Mouse (Mus musculus): ENCODE results near the gene Dph6. TPM values are rescaled to one million over a fixed set of nuclear protein-coding genes. Genes with fewer than 3 reads are reported as not detected.

The Dph6 gene
- polyA plus RNA-seq, 1 experiment from 2014 or later = 16.9 TPM

DNA sequence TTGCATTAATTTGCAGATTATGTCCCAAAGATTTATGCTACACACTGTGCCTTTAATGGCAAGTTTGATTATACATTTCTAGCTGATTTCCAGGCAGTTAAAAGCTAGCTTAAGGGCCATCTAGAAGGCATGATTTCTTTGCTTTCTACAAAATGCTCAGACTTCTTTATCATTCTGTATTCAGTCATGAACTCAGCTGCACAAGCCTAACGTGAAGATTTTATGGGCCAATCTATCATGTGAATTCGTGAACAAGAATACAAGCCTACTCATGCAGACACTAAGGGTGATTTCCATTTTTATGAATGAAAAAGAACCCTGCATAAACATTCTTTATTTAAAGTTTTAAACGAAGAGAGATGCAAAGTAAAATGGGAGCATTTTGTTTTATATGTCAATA is 162.4 kb downstream of the Dph6 start:
- ATAC-seq = no peak
- H3K36me3 ChIP-seq (ENCODE audit: control insufficient read depth, insufficient read depth, low read length) = no peaks in the 10 kb centered on the region
- whole genome bisulfite sequencing = 44% methylated on average over 3 of the region's 3 CpGs
- no peak overlapping the region for H3K27ac ChIP-seq (ENCODE audit: low read length)
- no peaks in the 10 kb centered on the region for H3K27me3 ChIP-seq (ENCODE audit: control insufficient read depth, insufficient read depth, low read depth, low read length)
- no peak overlapping the region for H3K4me2 ChIP-seq (ENCODE audit: low read length)
- H3K9me3 ChIP-seq (replicated peaks; ENCODE audit: control insufficient read depth, low read length, poor library complexity, severe bottlenecking) = no peaks in the 10 kb centered on the region
- no peaks in the 10 kb centered on the region for H3K4me1 ChIP-seq (ENCODE audit: control insufficient read depth, insufficient read depth, low read length)
- H3K4me3 ChIP-seq (ENCODE audit: low read depth, low read length) = no peak overlapping the region
- no peak overlapping the region for H3K9ac ChIP-seq (ENCODE audit: low read depth, low read length)

DNA sequence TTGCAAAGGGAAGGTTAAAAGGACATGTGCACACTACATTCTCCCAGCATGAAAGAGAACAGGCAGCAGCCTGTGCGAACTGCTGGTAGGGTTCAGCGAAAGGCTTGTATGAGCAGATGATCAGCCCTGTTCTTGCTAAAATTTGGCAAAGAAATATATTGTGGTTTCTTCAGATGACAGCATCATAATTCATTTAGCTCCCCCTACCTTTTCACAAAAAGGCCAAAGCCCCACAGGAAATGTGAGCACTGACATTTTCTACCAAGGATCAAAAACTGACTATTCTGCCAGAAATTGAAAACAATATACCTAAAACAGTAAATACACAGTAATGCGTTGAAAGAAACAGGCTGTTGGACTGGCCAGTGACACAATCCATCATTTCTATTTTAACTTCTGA is 162.9 kb downstream of the Dph6 start:
- Histone ChIP-seq H3K27ac (ENCODE audit: low read length) (no peak overlapping the region), H3K4me3 (ENCODE audit: low read depth, low read length) (no peak overlapping the region), H3K9ac (ENCODE audit: low read depth, low read length) (no peak overlapping the region), H3K9me3 (replicated peaks; ENCODE audit: control insufficient read depth, low read length, poor library complexity, severe bottlenecking) (no peaks in the 10 kb centered on the region), H3K36me3 (ENCODE audit: control insufficient read depth, insufficient read depth, low read length) (no peaks in the 10 kb centered on the region), H3K27me3 (ENCODE audit: control insufficient read depth, insufficient read depth, low read depth, low read length) (no peaks in the 10 kb centered on the region), H3K4me1 (ENCODE audit: control insufficient read depth, insufficient read depth, low read length) (no peaks in the 10 kb centered on the region), H3K4me2 (ENCODE audit: low read length) (no peak overlapping the region)
- WGBS = 75% methylated on average over 3 of the region's 3 CpGs
- ATAC-seq = no peak

DNA sequence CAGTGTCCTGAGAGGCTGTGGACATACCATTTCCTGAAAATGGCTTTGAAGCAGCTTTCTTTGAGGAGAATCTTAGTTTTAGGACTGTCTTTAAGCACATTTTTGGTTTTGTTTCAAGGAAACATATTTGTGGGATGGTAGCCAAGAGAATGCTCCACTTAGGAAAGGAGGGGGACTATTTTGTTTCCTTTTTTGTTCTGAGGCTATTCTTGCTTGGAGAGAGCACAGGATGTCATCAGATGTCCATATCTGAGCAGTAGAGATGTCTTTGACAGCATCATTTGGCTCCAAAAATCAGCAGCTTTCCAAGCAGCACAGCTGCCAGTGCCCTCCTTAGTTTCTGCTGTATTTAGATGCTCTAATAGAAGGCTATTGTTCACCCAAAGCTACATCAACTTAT is 167.8 kb downstream of the Dph6 start:
- Histone ChIP-seq H3K27me3 (ENCODE audit: control insufficient read depth, insufficient read depth, low read depth, low read length) (no peaks in the 10 kb centered on the region), H3K36me3 (ENCODE audit: control insufficient read depth, insufficient read depth, low read length) (no peaks in the 10 kb centered on the region), H3K9ac (ENCODE audit: low read depth, low read length) (no peak overlapping the region), H3K27ac (ENCODE audit: low read length) (no peak overlapping the region), H3K4me3 (ENCODE audit: low read depth, low read length) (no peak overlapping the region), H3K4me1 (ENCODE audit: control insufficient read depth, insufficient read depth, low read length) (no peaks in the 10 kb centered on the region), H3K9me3 (replicated peaks; ENCODE audit: control insufficient read depth, low read length, poor library complexity, severe bottlenecking) (no peaks in the 10 kb centered on the region), H3K4me2 (ENCODE audit: low read length) (no peak overlapping the region)
- no peak for ATAC-seq

All from midbrain, embryonic 16.5 days (tissue).